24 mouse cellular contexts compared by ENCODE assay signal in genomic region chr11:120404814-120405213, GRCm38 (mm10). TPM values are rescaled to one million over a fixed set of nuclear protein-coding genes. Genes with fewer than 3 reads are reported as not detected.
DNase-seq lines count a peak whose midpoint lies in the region; ATAC-seq and TF ChIP-seq lines count a peak whose summit lies in the region.
"Had no signal": no experiment of that assay in that cellular context is flagged by ENCODE, and none has a peak within 500 bp of the region (broad histone marks: within the 10 kb centered on the region; RNA-seq: fewer than 3 reads in every experiment).

No protein-coding gene starts in this region.

- no peak overlapping the region for H3K27ac ChIP-seq in CH12.LX (ENCODE audit: insufficient read depth, low read depth)
- H3K27ac ChIP-seq in hindbrain, postnatal 0 days, result no peak overlapping the region
- no peak overlapping the region for H3K27ac ChIP-seq in cerebellum, adult 2 months (ENCODE audit: insufficient read depth, low read length)
- H3K27ac ChIP-seq: embryonic facial prominence, embryonic 13.5 days; forebrain, embryonic 12.5 days; heart, embryonic 13.5 days; hindbrain, embryonic 13.5 days had no signal

- DNase-seq in CH12.LX (ENCODE audit: extremely low read depth) (peak; percentile 57), MEL-GATA-1-ER (ENCODE audit: extremely low read depth, low read depth) (peak; percentile 86)
- no peak for DNase-seq in hindbrain, postnatal 0 days (ENCODE audit: low spot score)
- DNase-seq in kidney, adult 18-20 months, result no peak
- no peak for DNase-seq in cerebellum, adult 2 months
- DNase-seq: adrenal gland, adult 2 months; adrenal gland, postnatal 36 days; cerebellum, adult 11 months; cerebellum, adult 9-10 months; cerebellum, postnatal 25 days; gastrocnemius, postnatal 14 days; heart, postnatal 4 days; kidney, adult 8-10 months had no signal

- peak; percentile 73; a peak in 3 of 4 replicates for ATAC-seq in hematopoietic stem cell, adult 5-6 weeks (replicated peaks in 1 of 2; ENCODE audit: insufficient read depth in 1 of 2, low FRiP score in 2 of 2, low TSS enrichment in 1 of 2, low read depth in 1 of 2, poor library complexity in 2 of 2, severe bottlenecking in 2 of 2)
- no peak for ATAC-seq in hindbrain, postnatal 0 days
- ATAC-seq in CD4-positive, CD25-positive, alpha-beta regulatory T cell, adult 4 months, result no peak
- ATAC-seq: forebrain, embryonic 16.5 days; intestine, embryonic 16.5 days; Patski had no signal

- peaks cover 5 to 26% of the 10 kb centered on the region in 2 experiments for H3K4me1 ChIP-seq in CH12.LX (ENCODE audit: control insufficient read depth in 1 of 2, insufficient read depth in 2 of 2)
- H3K4me1 ChIP-seq in hindbrain, postnatal 0 days (ENCODE audit: insufficient read depth, low read length), result no peaks in the 10 kb centered on the region
- H3K4me1 ChIP-seq in cerebellum, adult 2 months (ENCODE audit: control insufficient read depth, insufficient read depth, low read length), result no peaks in the 10 kb centered on the region
- H3K4me1 ChIP-seq: embryonic facial prominence, embryonic 13.5 days; forebrain, embryonic 12.5 days; heart, embryonic 13.5 days; hindbrain, embryonic 13.5 days had no signal

- dilution Hi-C loops in CH12.LX (cut with MboI; ENCODE audit: extremely low pct_ligation_motif_present, extremely low pct_unique_long_range_greater_than_20kb, low sequenced_read_pairs), result no loop called here

- TF ChIP-seq RAD21 in CH12.LX (IDR thresholded peaks at IDR 0.05; ENCODE audit: low read depth, low read length), result no peak

- no peak overlapping the region for H3K9ac ChIP-seq in CH12.LX (ENCODE audit: insufficient read depth, low read depth)
- no peak overlapping the region for H3K9ac ChIP-seq in hindbrain, postnatal 0 days (replicated peaks; ENCODE audit: low read length)
- H3K9ac ChIP-seq: embryonic facial prominence, embryonic 13.5 days; forebrain, embryonic 12.5 days; heart, embryonic 13.5 days; hindbrain, embryonic 13.5 days had no signal

- TF ChIP-seq EP300 in CH12.LX (IDR thresholded peaks at IDR 0.05; ENCODE audit: low read length), result peak; percentile 42; the same call in 1 of the 2 replicates

- no peaks in the 10 kb centered on the region for H3K9me3 ChIP-seq in CH12.LX (replicated peaks; ENCODE audit: low read length)
- no peaks in the 10 kb centered on the region for H3K9me3 ChIP-seq in hindbrain, postnatal 0 days (ENCODE audit: low read length)
- H3K9me3 ChIP-seq: embryonic facial prominence, embryonic 13.5 days; forebrain, embryonic 12.5 days; heart, embryonic 13.5 days; hindbrain, embryonic 13.5 days had no signal

- H3K27me3 ChIP-seq in CH12.LX (replicated peaks), result no peaks in the 10 kb centered on the region
- no peaks in the 10 kb centered on the region for H3K27me3 ChIP-seq in hindbrain, postnatal 0 days (ENCODE audit: insufficient read depth, low read length)
- H3K27me3 ChIP-seq in cerebellum, adult 2 months (ENCODE audit: control insufficient read depth, insufficient read depth, low read length), result no peaks in the 10 kb centered on the region
- H3K27me3 ChIP-seq: embryonic facial prominence, embryonic 13.5 days; forebrain, embryonic 12.5 days; heart, embryonic 13.5 days; hindbrain, embryonic 13.5 days; Patski had no signal

- in situ Hi-C loops in CH12.LX (cut with MboI; ENCODE audit: low pct_ligation_motif_present, low pct_unique_long_range_greater_than_20kb, low sequenced_read_pairs), result no loop called here

- 100% methylated on average over 1 of the region's 1 CpGs for WGBS in hindbrain, postnatal 0 days
- whole genome bisulfite sequencing in cerebellum, adult 2 months, result 88% methylated on average over 1 of the region's 1 CpGs

- TF ChIP-seq POLR2A in CH12.LX (IDR thresholded peaks at IDR 0.05; ENCODE audit: low read depth, low read length), result no peak
- no peak for TF ChIP-seq POLR2A in cerebellum, adult 2 months (IDR thresholded peaks at IDR 0.05; ENCODE audit: borderline replicate concordance, insufficient read depth, low read length)

- peaks cover 77 to 97% of the 10 kb centered on the region in 2 experiments for H3K36me3 ChIP-seq in CH12.LX (replicated peaks in 1 of 2; ENCODE audit: control insufficient read depth in 1 of 2, insufficient read depth in 1 of 2, low read length in 1 of 2)
- H3K36me3 ChIP-seq in hindbrain, postnatal 0 days (ENCODE audit: insufficient read depth, low read length), result peaks cover 74% of the 10 kb centered on the region

- H3K4me3 ChIP-seq in CH12.LX (replicated peaks in 1 of 3; ENCODE audit: low read depth in 2 of 3, low read length in 2 of 3, poor library complexity in 1 of 3), result no peak overlapping the region
- no peak overlapping the region for H3K4me3 ChIP-seq in hindbrain, postnatal 0 days (ENCODE audit: low read length)
- H3K4me3 ChIP-seq in cerebellum, adult 2 months (replicated peaks; ENCODE audit: insufficient read depth, low read depth, low read length), result no peak overlapping the region
- H3K4me3 ChIP-seq: embryonic facial prominence, embryonic 13.5 days; forebrain, embryonic 12.5 days; heart, embryonic 13.5 days; hindbrain, embryonic 13.5 days had no signal

- H3K4me2 ChIP-seq in CH12.LX (ENCODE audit: insufficient read depth, low read depth, poor library complexity, severe bottlenecking), result no peak overlapping the region
- H3K4me2 ChIP-seq in hindbrain, postnatal 0 days (ENCODE audit: low read depth, low read length), result no peak overlapping the region
- H3K4me2 ChIP-seq: embryonic facial prominence, embryonic 13.5 days; forebrain, embryonic 12.5 days; heart, embryonic 13.5 days; hindbrain, embryonic 13.5 days had no signal

- H3K79me2 ChIP-seq in CH12.LX (replicated peaks; ENCODE audit: control insufficient read depth, extremely low read depth, insufficient read depth, poor library complexity, severe bottlenecking), result 0 out of 2 replicates have a peak, but pooled peaks cover 3% of the 10 kb centered on the region

- TF ChIP-seq CTCF in CH12.LX (conservative IDR thresholded peaks at IDR 0.05 in 1 of 2, IDR thresholded peaks at IDR 0.05 in 1 of 2; ENCODE audit: low read depth in 2 of 2, low read length in 2 of 2), result no peak
- no peak for TF ChIP-seq CTCF in hindbrain, postnatal 0 days (IDR thresholded peaks at IDR 0.05; ENCODE audit: low read depth)
- TF ChIP-seq CTCF in cerebellum, adult 2 months (IDR thresholded peaks at IDR 0.05; ENCODE audit: borderline replicate concordance, insufficient read depth, low read depth, low read length), result no peak

TF ChIP-seq in CH12.LX, 34 proteins besides CTCF, POLR2A, EP300 and RAD21 (continues in another document):
- TF ChIP-seq IRF4 (IDR thresholded peaks at IDR 0.05; ENCODE audit: low read depth, low read length) (no peak), ZNF384 (IDR thresholded peaks at IDR 0.05; ENCODE audit: low read depth, low read length) (peak; percentile 90), E2F4 (IDR thresholded peaks at IDR 0.05; ENCODE audit: insufficient replicate concordance, low read depth, low read length) (no peak)

RNA-seq across cellular contexts. Expression of gene Faap100, which starts 26.2 kb away (rescaled TPM):
- 17.7 and 19.6 TPM in 2 replicates for total RNA-seq in CH12.LX (2012; rRNA removed)
- total RNA-seq in CH12.LX (2014; rRNA removed), result 6.6 and 7.7 TPM in 2 replicates
- 13.1 and 14.3 TPM in 2 replicates for polyA plus RNA-seq in CH12.LX (2012; ENCODE audit: insufficient read length, low read depth)
- total RNA-seq in hematopoietic stem cell, adult 5-6 weeks (2017), result 9.9 and 20.1 TPM in 2 replicates
- total RNA-seq in hindbrain, postnatal 0 days (2014; rRNA removed), result 175 and 178 TPM in 2 replicates
- polyA plus RNA-seq in hindbrain, postnatal 0 days (2015; fragmentation: Nextera tagmentation; extraction: Ambion mirVana), result 74.6 and 76.4 TPM in 2 replicates
- polyA plus RNA-seq in CD4-positive, CD25-positive, alpha-beta regulatory T cell, adult 4 months (2017; shearing (Covaris generic)), result 10 to 100 TPM; 17.8 to 27.0 TPM
- polyA plus RNA-seq in cerebellum, adult 2 months (2012; rRNA removed), result 34.4 and 34.8 TPM in 2 replicates

RNA-seq across cellular contexts. Expression of gene Nploc4, which starts 32.7 kb away (rescaled TPM):
- total RNA-seq in CH12.LX (2012; rRNA removed), result 50.4 and 67.4 TPM in 2 replicates
- 38.3 and 40.6 TPM in 2 replicates for total RNA-seq in CH12.LX (2014; rRNA removed)
- polyA plus RNA-seq in CH12.LX (2012; ENCODE audit: insufficient read length, low read depth), result 97.8 and 115 TPM in 2 replicates
- 30.3 and 43.1 TPM in 2 replicates for total RNA-seq in hematopoietic stem cell, adult 5-6 weeks (2017)
- total RNA-seq in hindbrain, postnatal 0 days (2014; rRNA removed), result 65.8 and 76.3 TPM in 2 replicates
- polyA plus RNA-seq in hindbrain, postnatal 0 days (2015; fragmentation: Nextera tagmentation; extraction: Ambion mirVana), result 27.1 and 28.3 TPM in 2 replicates
- polyA plus RNA-seq in CD4-positive, CD25-positive, alpha-beta regulatory T cell, adult 4 months (2017; shearing (Covaris generic)), result 10 to 100 TPM in 1 of 2 experiments, 1 to 10 TPM in 1; 9.5 to 11.0 TPM
- 54.2 and 56.3 TPM in 2 replicates for polyA plus RNA-seq in cerebellum, adult 2 months (2012; rRNA removed)

RNA-seq across cellular contexts. Expression of gene Tspan10, which starts 37.6 kb away (rescaled TPM):
- total RNA-seq in CH12.LX (2012; rRNA removed) (0.08 TPM in 1 of 2 replicates, not detected in the other), CH12.LX (2014; rRNA removed) (0.30 TPM in 1 of 2 replicates, not detected in the other)
- 0.25 and 0.31 TPM in 2 replicates for polyA plus RNA-seq in CH12.LX (2012; ENCODE audit: insufficient read length, low read depth)
- total RNA-seq in hematopoietic stem cell, adult 5-6 weeks (2017), result not detected in 2 replicates
- total RNA-seq in hindbrain, postnatal 0 days (2014; rRNA removed), result not detected in 2 replicates
- polyA plus RNA-seq in hindbrain, postnatal 0 days (2015; fragmentation: Nextera tagmentation; extraction: Ambion mirVana), result not detected in 2 replicates
- polyA plus RNA-seq in CD4-positive, CD25-positive, alpha-beta regulatory T cell, adult 4 months (2017; shearing (Covaris generic)), result not detected
- 0.05 and 0.06 TPM in 2 replicates for polyA plus RNA-seq in cerebellum, adult 2 months (2012; rRNA removed)
- total RNA-seq: ES-E14; gastrocnemius, postnatal 14 days had no signal
- polyA plus RNA-seq: adrenal gland, adult 2 months; forebrain, embryonic 16.5 days; gonadal fat pad, adult 2 months; heart, embryonic 13.5 days; hindbrain, embryonic 13.5 days; intestine, embryonic 16.5 days; Patski had no signal

RNA-seq across cellular contexts. Expression of gene Fscn2, which starts 43.5 kb away (rescaled TPM):
- 0.25 TPM in 1 of 2 replicates, not detected in the other for total RNA-seq in CH12.LX (2012; rRNA removed)
- not detected in 2 replicates for total RNA-seq in CH12.LX (2014; rRNA removed)
- polyA plus RNA-seq in CH12.LX (2012; ENCODE audit: insufficient read length, low read depth), result not detected in 2 replicates
- 0.15 TPM in 1 of 2 replicates, not detected in the other for total RNA-seq in hematopoietic stem cell, adult 5-6 weeks (2017)
- total RNA-seq in hindbrain, postnatal 0 days (2014; rRNA removed), result 3.0 and 9.0 TPM in 2 replicates
- polyA plus RNA-seq in hindbrain, postnatal 0 days (2015; fragmentation: Nextera tagmentation; extraction: Ambion mirVana), result 1.5 and 1.9 TPM in 2 replicates
- polyA plus RNA-seq in CD4-positive, CD25-positive, alpha-beta regulatory T cell, adult 4 months (2017; shearing (Covaris generic)), result under 1 TPM; 0.67 to 0.99 TPM
- polyA plus RNA-seq in cerebellum, adult 2 months (2012; rRNA removed), result 0.29 TPM in 1 of 2 replicates, not detected in the other

RNA-seq across cellular contexts. Expression of gene Pde6g, which starts 48.5 kb away (rescaled TPM):
- total RNA-seq in CH12.LX (2012; rRNA removed) (0.34 TPM in 2 replicates), CH12.LX (2014; rRNA removed) (0.41 TPM in 1 of 2 replicates, not detected in the other)
- 0.31 and 0.34 TPM in 2 replicates for polyA plus RNA-seq in CH12.LX (2012; ENCODE audit: insufficient read length, low read depth)
- not detected in 2 replicates for total RNA-seq in hematopoietic stem cell, adult 5-6 weeks (2017)
- total RNA-seq in hindbrain, postnatal 0 days (2014; rRNA removed), result not detected in 2 replicates
- polyA plus RNA-seq in hindbrain, postnatal 0 days (2015; fragmentation: Nextera tagmentation; extraction: Ambion mirVana), result 0.23 TPM in 1 of 2 replicates, not detected in the other
- polyA plus RNA-seq in CD4-positive, CD25-positive, alpha-beta regulatory T cell, adult 4 months (2017; shearing (Covaris generic)), result under 1 TPM in 1 of 2 experiments, not detected in 1; 0.83 TPM
- polyA plus RNA-seq in cerebellum, adult 2 months (2012; rRNA removed), result 1.5 and 1.6 TPM in 2 replicates
- total RNA-seq: ES-E14 had no signal
- polyA plus RNA-seq: embryonic facial prominence, embryonic 13.5 days; heart, embryonic 13.5 days had no signal

Comparison
In these comparisons a context has a peak if more than half of its experiments do, and no peak if none do; other contexts are left out.
1. DNase-seq: peak in CH12.LX (single experiment) and MEL-GATA-1-ER (single experiment); none in hindbrain, postnatal 0 days (single experiment), kidney, adult 18-20 months (single experiment) and cerebellum, adult 2 months (0 of 2).
2. ATAC-seq: peak in hematopoietic stem cell, adult 5-6 weeks (2 of 2); none in hindbrain, postnatal 0 days (single experiment) and CD4-positive, CD25-positive, alpha-beta regulatory T cell, adult 4 months (single experiment).